Mouse (Mus musculus) T-helper 1 cell (primary cell): ENCODE results near the gene Kcnk10.

Source experiments
- in situ Hi-C: fragments of 300-600 bp; cut with MboI, MseI; formaldehyde crosslinking; loops from one replicate; pipeline ENCODE4 v1.15.1; 2025; ENCODE audit warnings: high pct_unique_total_duplicates

The Kcnk10 gene

GRCm38 (mm10) chr12:98419849-98420248 is 158.3 kb downstream of the Kcnk10 start:
- in situ Hi-C loops: no loop called here

GRCm38 (mm10) chr12:98409580-98409979 is 168.5 kb downstream of the Kcnk10 start:
- in situ Hi-C loops: no loop called here

GRCm38 (mm10) chr12:98406598-98406997 is 171.5 kb downstream of the Kcnk10 start:
- in situ Hi-C loops: no loop called here

- in situ Hi-C loops: no loop called here
These were observed 172.0 kb downstream of the Kcnk10 start for GRCm38 (mm10) chr12:98406076-98406475.

GRCm38 (mm10) chr12:98396586-98396985 is 181.5 kb downstream of the Kcnk10 start:
- in situ Hi-C loops: no loop called here

- in situ Hi-C loops: no loop called here
These were observed 184.0 kb downstream of the Kcnk10 start for GRCm38 (mm10) chr12:98394115-98394514.

GRCm38 (mm10) chr12:98391347-98391746 is 186.8 kb downstream of the Kcnk10 start:
- in situ Hi-C loops: no loop called here

GRCm38 (mm10) chr12:98389618-98390017 is 188.5 kb downstream of the Kcnk10 start:
- in situ Hi-C loops: no loop called here
